Mouse (Mus musculus): ENCODE data around the gene Dmrt3. TPM values are rescaled to one million over a fixed set of nuclear protein-coding genes. Genes with fewer than 3 reads are reported as not detected.

The Dmrt3 gene
- polyA plus RNA-seq, 1 experiment from 2014 or later: not detected

DNA sequence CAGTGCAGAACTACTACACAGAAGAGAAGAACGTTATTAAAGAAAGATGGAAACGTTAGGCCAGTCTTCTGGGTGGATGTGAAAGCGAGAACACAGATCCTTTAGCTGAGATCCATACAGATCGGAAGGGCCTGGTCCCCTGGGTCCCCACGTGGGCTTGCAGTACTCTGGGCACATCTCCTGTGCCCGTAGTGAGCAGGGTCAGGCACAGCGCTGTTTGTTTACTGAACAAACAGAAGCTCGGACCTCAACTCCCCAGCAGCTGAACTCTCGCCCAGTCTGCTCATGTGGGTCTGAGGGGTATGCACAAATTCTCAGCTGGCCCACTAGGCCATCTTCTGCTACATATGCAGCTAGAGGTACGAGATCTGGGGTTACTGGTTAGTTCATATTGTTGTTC, 40.4 kb downstream of the Dmrt3 start:
- Histone ChIP-seq H3K4me3 (ENCODE audit: inconsistent target) (no peak overlapping the region), H3K79me2 (ENCODE audit: inconsistent target) (no peaks in the 10 kb centered on the region), H3K27ac (no peak overlapping the region), H3K36me3 (ENCODE audit: inconsistent target) (no peaks in the 10 kb centered on the region)
- 87% methylated on average over 10 of the region's 10 CpGs for WGBS (ENCODE audit: missing documents)

DNA sequence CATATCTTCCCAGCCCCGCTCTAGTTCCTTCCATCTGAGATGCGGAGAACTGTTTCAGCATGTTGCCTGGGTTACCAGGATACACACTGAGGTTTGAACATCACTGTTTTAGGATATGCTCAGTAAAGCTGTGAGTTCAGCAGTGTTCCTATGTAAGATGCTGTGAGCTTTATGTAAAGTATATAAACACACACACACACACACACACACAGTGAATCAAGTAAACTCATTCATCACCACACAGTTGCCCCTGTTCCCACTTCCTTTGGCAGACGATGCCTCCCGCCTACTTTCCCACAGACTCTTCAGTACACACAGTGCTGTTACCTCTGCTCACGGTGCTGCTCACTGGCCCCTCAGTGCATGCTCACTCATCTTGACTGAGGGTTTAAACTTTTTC, 42.5 kb downstream of the Dmrt3 start:
- H3K27ac ChIP-seq: no peak overlapping the region
- H3K36me3 ChIP-seq (ENCODE audit: inconsistent target): no peaks in the 10 kb centered on the region
- H3K4me3 ChIP-seq (ENCODE audit: inconsistent target): no peak overlapping the region
- H3K79me2 ChIP-seq (ENCODE audit: inconsistent target): no peaks in the 10 kb centered on the region
- 58% methylated on average over 5 of the region's 5 CpGs for WGBS (ENCODE audit: missing documents)

DNA sequence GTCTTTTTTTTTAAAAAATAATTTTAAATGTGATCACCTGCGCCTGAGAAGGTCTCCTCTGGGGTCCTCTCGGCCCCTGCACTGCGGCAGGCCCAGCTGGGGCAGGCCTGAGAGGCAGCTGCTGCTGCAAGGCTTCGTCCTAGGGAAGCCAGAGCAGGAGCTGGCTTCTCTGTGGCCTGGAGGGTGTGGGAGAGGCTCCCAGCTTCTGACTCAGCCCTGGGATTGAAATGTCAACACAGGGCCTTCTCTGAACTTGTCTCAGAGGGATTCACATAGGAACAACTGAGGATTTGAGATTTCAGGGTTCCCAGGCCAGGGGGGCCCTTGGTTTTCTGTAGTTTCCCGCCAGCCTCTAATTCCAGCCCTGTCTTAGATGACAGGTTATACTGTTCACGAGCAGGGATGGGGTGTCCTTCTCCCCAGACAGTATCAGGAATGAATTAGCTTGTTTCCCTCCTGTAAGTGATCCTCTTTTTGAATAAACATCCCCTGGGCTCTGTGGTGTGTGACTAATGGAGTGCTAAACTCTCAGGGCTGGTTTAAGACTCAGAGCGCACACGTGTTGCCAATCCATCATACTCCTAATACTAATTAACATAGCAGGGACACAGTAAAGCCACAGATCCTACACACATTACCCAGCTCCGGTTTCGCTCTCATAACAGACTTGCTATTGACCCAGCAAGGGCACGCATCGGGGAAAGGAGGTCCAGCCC, 44.1 kb downstream of the Dmrt3 start:
- H3K36me3 ChIP-seq (ENCODE audit: inconsistent target): no peaks in the 10 kb centered on the region
- no peak overlapping the region for H3K27ac ChIP-seq
- no peaks in the 10 kb centered on the region for H3K79me2 ChIP-seq (ENCODE audit: inconsistent target)
- H3K4me3 ChIP-seq (ENCODE audit: inconsistent target): no peak overlapping the region
- WGBS (ENCODE audit: missing documents): 84% methylated on average over 12 of the region's 12 CpGs

DNA sequence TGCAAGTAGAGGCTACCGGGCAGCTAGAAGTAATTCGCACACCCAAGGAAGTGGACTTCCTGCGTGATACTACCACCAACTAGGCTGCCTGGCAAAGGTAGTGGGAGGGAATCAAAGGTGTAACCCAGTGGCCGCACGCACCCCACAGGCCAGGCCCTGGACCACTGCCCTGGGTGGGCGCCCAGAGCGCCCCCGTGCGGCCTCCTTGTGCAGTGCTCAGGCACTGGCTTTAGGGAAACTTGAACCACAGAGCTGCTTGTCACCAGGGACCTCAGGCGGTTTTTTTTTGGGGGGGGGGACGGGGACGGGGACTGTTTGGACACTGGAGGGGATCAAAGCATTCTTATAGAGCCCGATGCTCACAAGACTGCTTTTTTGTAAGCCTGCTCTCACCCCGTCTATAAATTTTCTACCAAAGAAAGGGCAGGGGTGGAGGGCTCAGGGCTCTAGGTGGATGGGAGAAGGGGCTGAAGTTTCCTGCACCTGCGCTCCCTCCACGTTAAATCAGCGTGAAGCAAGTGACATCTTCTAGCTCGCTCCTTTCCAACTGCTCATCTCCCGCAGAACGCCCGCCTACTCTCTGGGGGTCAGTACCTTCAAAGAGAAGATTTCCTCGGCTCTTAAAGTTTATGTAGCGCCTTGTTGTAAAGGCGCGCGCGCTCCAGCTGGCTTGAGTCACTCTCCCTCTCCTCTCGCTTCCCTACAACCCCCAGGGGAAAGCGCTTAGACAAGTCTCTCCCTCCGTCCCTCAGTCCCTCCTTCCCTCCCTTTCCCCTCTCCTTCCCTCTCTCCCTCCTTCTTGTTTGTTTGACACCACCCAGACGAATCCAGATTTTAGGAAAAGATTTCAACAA, 55.6 kb downstream of the Dmrt3 start:
- no peak overlapping the region for H3K4me3 ChIP-seq (ENCODE audit: inconsistent target)
- H3K79me2 ChIP-seq (ENCODE audit: inconsistent target): no peaks in the 10 kb centered on the region
- H3K36me3 ChIP-seq (ENCODE audit: inconsistent target): no peaks in the 10 kb centered on the region
- WGBS (ENCODE audit: missing documents): 14% methylated on average over 31 of the region's 31 CpGs
- no peak overlapping the region for H3K27ac ChIP-seq

DNA sequence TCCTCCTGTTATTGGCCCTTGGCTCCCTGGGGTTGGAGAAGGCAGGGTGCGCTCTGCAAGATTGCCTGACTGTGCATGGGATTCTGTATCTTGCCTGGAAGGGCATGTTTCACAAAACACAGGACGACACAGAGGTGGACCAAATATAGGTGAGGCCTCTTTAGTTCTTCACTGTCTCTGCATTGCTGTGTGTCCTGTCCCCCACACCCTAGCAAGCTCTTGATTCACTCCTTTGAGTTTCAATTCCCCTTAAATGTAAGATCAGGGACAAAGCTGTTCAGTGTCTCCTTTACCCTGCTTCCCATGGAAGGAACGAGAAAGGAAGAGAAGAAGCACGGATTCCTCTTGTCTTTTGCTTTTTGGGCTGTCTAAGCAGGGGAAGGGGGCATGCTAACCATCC, 57.7 kb downstream of the Dmrt3 start:
- Histone ChIP-seq H3K36me3 (ENCODE audit: inconsistent target) (no peaks in the 10 kb centered on the region), H3K79me2 (ENCODE audit: inconsistent target) (no peaks in the 10 kb centered on the region), H3K27ac (no peak overlapping the region), H3K4me3 (ENCODE audit: inconsistent target) (no peak overlapping the region)
- 31% methylated on average over 4 of the region's 4 CpGs for WGBS (ENCODE audit: missing documents)

DNA sequence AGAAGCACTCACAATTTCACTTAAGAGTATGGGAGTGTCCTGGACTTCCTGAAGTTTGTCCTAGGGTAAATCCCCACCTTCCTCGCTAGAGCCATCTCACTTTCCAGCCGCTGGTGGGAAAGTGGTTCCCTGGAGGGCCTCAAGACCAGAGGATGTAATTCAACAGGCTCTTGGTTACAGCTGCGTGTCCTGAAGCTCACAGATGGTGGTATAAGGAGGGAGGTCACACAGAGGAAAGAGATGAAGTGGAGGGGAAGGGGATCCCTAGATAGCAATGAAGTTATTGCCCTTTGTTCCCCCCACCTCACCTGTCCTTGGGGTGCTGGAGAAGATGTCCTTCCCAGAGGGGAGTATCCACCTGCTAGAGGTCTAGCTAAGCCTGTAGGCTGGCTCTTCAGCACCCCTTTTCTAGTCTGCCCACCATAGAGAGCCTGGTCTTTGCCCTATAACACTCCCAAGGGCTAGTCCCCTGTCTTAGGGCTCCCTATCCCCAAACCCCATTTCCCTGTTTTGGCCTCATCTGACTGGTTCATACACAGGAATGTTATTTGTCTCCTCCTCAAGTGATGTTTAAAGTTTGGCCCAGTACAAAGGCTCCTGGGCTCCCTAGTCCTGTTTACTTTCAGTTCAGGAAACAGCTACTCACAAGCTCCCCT, 59.6 kb downstream of the Dmrt3 start:
- H3K4me3 ChIP-seq (ENCODE audit: inconsistent target): no peak overlapping the region
- H3K27ac ChIP-seq: no peak overlapping the region
- H3K36me3 ChIP-seq (ENCODE audit: inconsistent target): no peaks in the 10 kb centered on the region
- 9% methylated on average over 3 of the region's 3 CpGs for WGBS (ENCODE audit: missing documents)
- no peaks in the 10 kb centered on the region for H3K79me2 ChIP-seq (ENCODE audit: inconsistent target)

DNA sequence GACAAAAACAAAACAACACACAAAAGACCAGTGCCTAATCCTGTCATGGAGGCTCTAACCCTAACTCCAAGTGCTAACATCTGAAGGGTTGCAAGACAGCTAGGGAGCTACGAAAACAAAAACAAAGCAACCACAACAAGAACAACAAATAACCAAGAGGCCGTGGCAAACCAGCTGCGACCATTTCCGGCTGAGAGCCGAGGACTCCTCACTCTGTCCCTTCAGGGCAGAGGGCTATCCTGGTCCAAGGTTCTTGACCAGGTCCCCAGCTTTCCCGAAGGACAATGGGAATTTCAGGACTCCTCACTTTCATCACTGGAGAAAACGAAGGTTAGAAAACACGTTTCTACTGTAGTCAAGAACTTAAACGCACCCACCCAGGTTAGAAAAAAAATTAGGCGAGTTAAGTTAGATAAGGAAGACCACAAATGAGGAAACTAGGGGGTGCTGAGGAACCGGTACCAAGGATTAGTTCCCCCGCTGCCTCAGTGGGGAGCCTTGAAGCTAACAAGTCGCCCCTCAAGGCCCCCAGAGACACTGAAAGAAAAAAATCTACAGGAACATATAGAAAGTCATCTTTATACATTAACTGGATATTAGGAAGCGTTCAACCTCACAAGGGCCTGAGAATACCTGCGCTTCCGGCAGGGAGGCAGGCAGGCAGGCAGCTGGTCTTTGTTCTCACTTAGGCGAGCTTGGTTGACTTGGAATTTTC, 60.6 kb downstream of the Dmrt3 start:
- WGBS (ENCODE audit: missing documents): 4% methylated on average over 17 of the region's 17 CpGs
- Histone ChIP-seq H3K4me3 (ENCODE audit: inconsistent target) (no peak overlapping the region), H3K27ac (no peak overlapping the region), H3K79me2 (ENCODE audit: inconsistent target) (no peaks in the 10 kb centered on the region), H3K36me3 (ENCODE audit: inconsistent target) (no peaks in the 10 kb centered on the region)

DNA sequence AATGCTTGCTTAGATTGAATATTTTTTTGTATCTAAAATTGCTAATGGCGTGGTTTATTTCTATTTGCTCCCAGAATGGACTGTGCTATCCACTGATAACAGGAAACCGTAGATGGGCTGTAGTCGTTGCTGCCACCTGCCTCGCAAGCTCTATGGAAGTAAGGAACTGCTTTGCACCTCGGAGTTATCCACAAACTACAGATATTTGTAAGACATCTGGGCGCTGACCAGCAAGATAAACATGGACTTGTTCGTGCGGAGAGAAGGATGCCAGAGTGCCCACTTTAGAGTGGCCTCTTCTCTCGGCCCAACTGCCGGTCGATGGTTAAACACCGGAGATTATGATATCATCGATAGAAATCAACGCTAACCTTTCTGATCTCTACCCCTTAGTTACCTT, 61.6 kb downstream of the Dmrt3 start:
- Histone ChIP-seq H3K79me2 (ENCODE audit: inconsistent target) (no peaks in the 10 kb centered on the region), H3K27ac (no peak overlapping the region), H3K4me3 (ENCODE audit: inconsistent target) (no peak overlapping the region), H3K36me3 (ENCODE audit: inconsistent target) (no peaks in the 10 kb centered on the region)
- 2% methylated on average over 14 of the region's 14 CpGs for WGBS (ENCODE audit: missing documents)

DNA sequence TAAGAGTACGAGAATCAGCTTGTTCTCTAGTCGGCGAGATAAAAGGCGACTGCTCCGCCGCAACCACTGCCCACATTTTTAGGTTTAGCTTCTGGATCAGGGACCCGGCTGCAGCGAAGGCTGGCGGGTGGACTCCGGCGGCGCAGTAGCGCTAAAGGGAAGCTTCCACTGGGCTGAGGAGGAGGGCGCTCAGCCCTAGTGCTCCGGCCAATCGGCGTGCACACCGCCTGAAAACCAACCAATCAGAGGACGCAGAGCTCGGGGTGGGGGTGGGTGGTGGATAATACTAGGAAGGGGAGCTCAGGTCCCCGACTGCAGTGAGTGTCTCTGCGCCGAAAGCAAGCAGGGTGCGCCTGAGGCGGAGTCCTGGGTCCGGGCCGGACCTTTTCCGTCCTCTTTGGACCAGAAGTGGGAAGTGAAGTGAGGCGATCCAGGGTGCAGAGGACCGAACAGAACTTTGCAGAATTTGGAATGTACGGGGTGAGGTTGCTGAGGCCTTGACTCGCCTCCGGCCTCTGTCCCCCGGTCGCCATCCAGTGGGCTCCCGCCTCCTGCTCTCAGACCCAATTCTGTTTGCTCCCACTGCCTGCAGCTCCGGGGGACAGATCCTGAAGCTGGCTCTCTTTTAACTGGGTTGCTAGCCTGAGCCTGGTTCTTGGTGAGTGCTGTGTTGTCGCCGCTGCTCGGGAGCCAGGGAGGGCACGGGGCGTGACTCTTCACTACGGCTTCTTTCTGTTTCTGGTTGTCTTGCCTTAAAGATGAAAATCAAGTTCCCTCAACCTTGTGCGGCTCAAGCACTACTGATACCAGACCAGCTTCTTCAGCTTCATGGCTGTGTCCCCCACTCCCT, 62.2 kb downstream of the Dmrt3 start, which contains the start of gene Dmrt2:
Gene Dmrt2 (plus strand): TSS at position 311 of the 850 bp plus-strand sequence.
- H3K79me2 ChIP-seq (ENCODE audit: inconsistent target): no peaks in the 10 kb centered on the region
- H3K36me3 ChIP-seq (ENCODE audit: inconsistent target): no peaks in the 10 kb centered on the region
- H3K27ac ChIP-seq: no peak within 1 kb of the TSS
- H3K4me3 ChIP-seq (ENCODE audit: inconsistent target): no peak within 1 kb of the TSS
- 2% methylated on average over 43 of the region's 44 CpGs for WGBS (ENCODE audit: missing documents)

Other genes with a start within 250 kb of the Dmrt3 start
- gene Dmrt1, start 104.7 kb upstream of the Dmrt3 start, polyA plus RNA-seq (2018): not detected in 3 replicates
- not detected in 3 replicates for gene Dmrt2, start 62.1 kb downstream of the Dmrt3 start, polyA plus RNA-seq (2018)